Mouse (Mus musculus): Measurements from ENCODE around the gene Necap1.
A peak's percentile ranks its signal among the peaks of the same experiment; 100 is the strongest.

Necap1 gene

DNA sequence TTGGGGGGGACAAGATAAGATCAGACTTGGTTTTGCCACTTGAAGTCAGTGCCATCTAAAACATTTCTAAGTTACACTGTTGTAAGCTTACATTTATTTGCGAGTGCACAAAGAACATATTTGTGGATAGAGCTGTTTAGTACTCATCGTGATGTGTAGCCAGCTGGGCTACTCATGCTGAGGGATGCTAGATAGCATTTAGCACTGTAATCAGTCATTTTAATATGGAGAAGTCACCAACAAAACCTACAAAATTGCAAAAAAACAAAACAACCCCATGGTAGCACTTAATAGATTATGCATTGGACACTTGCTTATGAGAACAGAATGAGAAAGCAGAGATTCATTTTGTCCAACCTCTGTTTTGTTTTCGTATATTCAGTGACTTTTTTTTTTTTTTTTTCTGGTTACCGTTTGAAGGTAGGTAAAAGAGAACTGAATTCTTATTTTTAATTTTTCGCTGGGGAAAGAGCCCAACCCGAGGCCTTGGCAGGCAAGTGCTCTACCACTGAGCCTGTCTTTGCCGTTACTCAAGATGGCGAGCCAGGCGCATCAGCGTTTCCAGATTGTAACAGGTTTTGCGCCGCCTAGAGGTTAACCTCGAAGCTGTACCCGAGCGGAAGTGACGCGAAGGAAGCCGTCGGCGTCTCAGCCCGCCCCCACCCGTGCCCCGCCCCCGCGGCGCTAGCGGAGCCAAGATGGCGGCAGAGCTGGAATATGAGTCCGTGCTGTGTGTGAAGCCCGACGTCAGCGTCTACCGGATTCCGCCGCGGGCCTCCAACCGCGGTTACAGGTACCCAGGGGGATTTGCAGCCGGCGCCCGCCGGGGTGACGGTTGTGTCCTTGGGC is at the start of gene Necap1:
Necap1 (plus strand) TSS at position 604 of the 849 bp plus-strand sequence.
- DNase-seq (ENCODE audit: low read depth), result peak; percentile 83

DNA sequence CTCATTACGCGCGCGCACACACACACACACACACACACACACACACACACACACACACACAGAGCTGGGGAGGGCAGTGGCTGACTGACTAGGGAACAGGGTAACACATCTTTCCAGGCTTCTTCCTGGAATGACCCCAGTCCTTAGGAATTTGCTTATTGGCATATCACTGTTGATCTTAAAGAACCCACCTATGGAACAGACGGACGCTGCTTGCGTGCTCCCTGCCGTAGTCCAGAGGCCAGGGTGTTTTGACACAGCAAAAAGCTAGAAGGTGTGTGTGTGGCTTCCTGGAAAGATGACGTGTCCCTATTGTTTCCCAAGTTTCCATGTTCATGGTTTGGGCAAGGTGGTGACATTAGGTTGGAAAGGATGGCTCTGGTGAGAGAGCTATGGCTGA is 49.1 kb upstream of the Necap1 start:
- DNase-seq (ENCODE audit: low read depth), result no peak

DNA sequence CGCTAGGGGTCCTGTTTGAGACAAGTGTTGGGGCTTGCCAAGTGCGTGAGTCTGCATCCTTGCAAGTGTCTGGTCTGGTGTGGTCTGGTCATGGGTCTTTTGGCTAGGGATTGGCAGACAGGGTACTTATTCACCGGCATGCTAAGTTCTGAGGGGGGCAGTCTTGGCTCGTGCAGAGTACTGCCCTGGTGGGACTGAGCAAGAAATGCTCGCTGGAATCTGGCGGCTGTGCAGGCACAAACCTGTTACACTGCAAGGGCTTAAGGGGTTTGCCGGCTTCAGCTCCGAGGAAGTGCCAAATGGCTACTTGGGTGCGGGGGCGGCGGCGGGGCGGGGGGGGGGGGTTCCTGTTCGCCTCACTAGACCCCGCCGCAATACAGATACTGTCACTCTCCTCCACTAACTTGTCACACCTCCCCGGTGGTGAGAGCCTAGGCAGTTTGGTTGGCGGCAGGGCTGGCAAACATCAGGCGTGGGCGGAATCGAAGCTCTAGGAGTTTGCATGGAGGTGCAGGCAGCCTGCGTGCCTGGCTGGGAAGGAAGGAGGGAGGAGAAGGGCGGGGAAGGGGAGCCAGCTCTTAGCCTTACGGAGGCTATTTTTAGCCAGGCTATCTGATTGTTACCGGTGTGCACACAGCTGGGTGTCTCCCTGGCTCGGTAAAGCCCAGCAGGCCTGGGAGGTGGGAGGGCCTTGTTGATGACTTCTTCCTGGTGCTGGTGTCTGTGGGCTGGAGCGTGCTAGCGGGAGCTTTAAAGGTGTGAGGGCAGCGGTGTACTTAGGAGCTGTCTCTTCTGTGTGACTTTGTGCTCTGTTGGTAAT is 48.1 kb upstream of the Necap1 start:
- peak; percentile 77 for DNase-seq (ENCODE audit: low read depth)

DNA sequence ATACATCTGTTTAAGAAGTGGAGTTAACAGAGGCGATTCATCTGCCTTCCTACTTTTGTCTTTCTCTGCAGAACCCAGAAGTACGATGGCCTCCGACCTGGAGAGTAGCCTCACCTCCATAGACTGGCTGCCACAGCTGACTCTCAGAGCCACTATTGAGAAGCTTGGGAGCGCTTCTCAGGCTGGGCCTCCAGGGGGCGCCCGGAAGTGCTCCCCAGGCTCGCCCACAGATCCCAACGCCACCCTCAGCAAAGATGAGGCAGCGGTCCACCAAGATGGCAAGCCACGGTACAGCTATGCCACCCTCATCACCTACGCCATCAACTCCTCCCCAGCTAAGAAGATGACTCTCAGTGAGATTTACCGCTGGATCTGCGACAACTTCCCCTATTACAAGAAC is 46.2 kb upstream of the Necap1 start:
- DNase-seq (ENCODE audit: low read depth), result no peak

DNA sequence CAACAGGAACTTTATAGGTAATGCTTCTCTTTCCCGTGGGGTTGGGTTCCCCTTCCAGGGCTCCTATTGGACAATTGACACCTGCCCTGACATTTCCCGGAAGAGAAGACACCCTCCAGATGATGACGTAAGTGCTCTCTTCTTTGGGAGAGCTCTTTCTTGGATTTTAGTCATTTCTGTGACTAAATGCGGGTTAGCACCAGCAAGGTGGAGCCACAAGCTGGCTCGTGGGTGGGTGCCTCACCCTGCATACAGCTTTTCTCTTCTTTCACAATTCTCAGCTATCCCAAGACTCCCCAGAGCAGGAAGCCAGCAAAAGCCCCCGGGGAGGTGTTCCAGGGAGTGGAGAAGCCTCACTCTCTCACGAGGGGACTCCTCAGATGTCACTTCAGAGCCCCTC is 41.4 kb upstream of the Necap1 start:
- no peak for DNase-seq (ENCODE audit: low read depth)

DNA sequence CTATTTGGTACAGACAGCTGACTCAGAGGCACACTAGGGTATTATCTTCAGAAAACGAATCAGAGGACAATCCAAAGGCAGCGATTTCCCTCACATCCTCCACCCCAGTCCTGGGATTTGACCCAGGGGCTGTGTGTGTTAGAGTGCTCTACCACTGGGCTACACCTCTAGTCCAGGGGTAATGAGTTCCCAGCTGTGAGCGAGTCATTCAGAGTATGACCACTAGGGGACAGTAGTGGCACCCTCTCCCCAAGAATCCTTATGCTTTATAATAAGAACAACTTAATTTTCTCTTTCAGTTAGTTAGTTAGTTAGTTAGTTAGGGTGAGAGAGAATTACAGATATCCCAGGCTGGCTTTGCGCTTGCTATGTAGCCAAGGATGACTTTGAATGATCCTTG is 39.9 kb upstream of the Necap1 start:
- DNase-seq (ENCODE audit: low read depth), result no peak

DNA sequence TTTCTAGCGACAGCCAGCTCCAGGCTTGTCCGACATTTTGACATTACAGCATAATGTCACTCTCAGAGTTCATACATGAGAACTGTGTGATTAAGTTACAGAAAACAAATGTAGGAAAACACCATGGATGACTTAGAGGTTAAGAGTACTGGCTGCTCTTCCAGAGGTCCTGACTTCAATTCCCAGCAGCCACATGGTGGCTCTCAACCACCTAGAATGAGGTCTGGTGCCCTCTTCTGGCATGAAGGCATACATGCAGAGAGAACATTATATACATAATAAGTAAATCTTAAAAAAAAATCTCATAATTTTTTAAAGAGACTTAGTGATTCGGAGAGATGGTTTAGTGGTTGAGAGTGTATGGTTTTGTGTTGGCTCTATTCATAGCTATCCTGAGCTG is 37.3 kb upstream of the Necap1 start:
- no peak for DNase-seq (ENCODE audit: low read depth)

DNA sequence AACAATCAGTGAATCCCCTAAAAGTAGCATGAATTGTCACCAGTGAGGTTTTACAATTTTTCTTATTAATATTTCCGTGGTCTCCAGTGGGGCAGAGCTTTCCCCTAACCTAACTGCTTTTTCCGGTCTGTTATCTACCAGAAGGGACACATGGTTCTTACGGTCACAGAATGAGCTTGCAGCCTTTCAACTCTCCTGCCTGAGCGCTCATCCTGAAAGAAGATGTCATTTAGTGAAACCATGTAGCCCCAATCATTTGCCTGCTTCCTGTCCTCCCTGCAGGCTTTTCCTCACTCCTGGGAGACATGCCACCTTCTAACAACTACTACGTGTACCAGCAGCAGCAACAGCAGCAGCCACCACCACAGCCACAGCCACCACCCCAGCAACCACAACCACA is 36.7 kb upstream of the Necap1 start:
- DNase-seq (ENCODE audit: low read depth), result no peak

DNA sequence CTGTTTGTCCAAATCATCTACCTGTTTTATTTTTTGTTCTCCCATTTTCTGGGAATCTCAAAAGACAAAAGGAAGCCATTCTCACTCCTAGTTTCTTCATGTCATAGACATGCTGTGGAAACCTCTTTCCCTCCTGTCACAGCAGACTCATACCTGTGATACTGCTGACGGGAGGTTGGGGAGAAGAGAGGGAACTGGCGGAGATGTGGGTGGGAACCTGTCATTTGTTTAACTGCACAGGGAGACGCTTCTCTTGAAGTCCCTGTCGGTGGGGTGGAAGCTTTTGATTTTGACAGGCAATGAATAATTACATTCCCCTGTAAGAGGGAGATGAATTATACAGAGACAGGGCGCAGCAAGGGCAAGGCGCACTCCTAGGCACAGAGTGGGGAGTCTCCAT is 30.5 kb upstream of the Necap1 start:
- DNase-seq (ENCODE audit: low read depth), result no peak

DNA sequence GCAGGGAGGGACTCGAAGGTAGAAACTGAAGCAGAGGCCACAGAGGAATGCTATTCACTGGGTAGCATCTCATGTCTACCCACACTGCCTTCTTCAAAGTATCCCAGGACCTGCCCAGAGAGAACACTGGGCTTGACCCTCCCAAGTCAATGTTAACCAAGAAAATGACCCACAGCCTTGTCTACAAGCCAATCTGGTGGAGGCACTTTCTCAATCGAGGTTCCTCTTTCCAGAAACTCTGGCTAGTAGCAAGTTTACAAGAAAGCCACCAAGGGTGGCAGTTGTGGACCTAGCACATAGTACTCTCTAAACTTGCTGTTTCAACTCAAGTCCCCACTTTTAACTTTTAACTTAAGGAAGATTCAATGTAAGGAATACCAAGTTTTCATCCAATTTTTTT is 21.6 kb upstream of the Necap1 start:
- DNase-seq (ENCODE audit: low read depth), result no peak

DNA sequence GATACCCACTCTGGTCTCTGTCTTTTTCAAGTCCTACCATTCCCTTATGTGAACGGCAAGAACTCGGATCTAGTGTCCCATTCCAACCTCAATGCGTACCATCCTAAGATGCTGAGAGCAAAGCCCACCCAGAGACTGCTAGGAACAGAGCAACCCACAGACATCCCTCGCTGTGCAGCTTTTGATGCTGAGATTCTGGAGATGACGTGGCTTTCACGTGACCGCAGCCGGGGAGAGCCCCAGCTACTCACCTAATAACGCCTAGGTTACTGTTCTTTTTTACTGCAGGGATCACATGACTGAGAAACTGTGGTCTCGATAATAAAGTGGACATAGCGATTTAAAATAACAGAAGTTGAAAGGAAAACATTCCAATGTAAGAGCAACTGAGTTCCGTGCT is 19.7 kb upstream of the Necap1 start:
- no peak for DNase-seq (ENCODE audit: low read depth)

DNA sequence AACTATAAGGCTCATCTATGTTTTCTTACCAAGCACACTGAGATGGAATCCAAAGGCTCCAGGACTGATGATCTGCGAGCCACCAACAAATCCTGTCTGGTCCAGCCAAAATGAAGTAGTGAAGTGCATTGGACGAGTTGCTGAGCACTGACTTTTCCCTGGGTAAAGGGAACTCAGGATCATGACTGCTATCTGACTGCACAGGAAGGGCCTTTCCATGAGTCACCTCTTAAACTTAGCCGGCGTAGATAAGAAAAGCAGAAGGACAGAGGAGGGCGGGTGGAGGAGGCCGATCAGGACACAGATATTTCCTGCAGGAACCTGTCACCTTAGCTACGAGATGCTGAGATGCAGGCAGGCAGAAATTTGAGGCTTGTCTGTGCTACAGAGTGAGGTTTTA is 18.3 kb upstream of the Necap1 start, which contains the start of gene C3ar1:
C3ar1 (minus strand) TSS at position 207 of the 400 bp plus-strand sequence.
- no peak for DNase-seq (ENCODE audit: low read depth)

DNA sequence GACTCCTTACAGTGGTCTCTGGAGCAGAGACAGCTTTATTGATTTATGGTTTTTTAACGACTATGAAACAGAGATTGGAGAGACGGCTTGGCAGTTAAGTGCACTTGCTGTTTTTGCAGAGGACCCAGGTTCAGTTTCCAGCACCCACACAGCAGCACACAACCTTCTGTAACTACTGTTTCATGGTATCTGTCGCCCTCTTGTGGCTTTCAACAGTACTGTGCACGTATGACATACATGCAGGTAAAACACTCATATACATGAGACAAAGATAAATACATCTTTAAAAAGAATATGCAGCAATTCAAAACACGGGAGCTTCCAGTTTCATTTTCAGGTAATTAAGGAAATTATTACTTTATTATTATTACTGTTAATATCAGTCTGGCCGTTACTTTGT is 11.8 kb upstream of the Necap1 start:
- no peak for DNase-seq (ENCODE audit: low read depth)

DNA sequence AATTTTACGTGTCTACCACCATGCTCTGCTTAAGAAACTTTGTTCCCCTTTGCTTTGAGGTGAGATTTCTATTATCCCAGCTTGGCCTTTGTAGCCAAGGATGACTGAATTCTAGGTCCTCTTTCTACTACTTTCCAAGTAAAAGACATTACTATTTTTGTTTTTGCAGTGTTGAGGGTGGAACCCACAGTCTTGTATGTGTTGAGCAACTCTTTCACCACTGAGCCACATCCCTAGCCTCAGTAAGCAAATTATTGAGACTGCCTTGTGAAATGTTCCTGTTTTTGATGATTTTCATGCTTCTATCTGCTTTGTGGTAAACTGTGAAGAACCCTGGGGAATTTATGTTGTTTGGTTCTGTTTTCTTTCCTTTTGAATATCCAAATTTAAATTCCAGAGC is 11.4 kb upstream of the Necap1 start:
- no peak for DNase-seq (ENCODE audit: low read depth)

DNA sequence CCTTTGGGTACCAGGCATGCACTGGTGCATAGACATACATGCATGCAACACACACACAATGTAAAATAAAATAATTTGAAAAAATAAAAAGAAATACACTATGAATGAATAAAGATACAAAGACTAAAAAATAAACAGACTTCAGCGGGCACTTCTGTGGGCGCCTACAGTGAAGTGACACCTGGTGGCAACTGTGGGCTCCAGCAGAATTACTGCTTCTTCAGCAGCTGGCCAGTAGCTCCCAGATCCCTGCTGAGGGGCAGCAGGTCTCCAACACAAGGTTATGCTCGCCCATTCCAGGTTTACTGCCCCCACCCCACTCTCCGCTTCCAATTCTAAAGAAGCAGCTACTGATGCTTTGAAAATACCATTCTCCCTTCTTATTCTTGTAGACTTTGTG is 6.4 kb upstream of the Necap1 start:
- DNase-seq (ENCODE audit: low read depth), result no peak

DNA sequence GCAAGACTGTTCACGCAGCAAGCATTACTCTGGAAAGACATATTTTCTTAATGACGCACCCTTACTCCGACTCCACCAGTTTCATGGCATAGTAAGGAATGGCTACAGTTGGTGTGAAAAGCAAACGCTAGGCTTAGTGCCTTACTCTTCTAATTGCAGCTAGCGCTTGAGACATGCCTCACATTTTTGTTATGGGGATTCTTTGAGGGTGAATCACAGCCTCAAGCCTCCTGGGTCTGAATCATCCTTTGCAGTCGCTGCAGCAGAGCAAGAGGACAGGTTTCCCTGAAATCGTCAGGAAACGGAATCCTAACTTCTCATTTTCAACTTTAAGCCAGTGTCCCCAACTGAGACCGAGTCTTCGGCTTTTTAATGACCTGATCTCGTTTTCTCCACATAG is 4.4 kb upstream of the Necap1 start:
- no peak for DNase-seq (ENCODE audit: low read depth)

DNA sequence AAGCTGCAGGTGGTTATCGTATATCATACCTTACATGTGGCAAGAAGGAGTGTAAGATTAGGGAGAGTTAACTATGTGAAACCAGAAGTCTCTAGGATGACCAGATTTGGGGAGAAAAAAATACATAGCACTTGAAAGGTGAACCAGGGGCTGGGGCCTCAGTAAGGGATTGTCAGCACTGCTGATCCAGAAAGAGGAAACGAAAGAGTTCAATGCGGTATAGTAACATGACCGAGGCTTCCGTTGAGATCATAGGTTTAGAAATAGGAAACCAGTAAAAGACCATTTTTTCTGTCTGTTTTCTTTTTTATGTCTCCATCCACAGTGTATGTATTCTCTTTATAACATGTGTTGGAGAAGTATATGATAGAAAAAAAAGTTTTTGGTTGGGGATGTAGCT is 1.5 kb upstream of the Necap1 start:
- DNase-seq (ENCODE audit: low read depth), result no peak

DNA sequence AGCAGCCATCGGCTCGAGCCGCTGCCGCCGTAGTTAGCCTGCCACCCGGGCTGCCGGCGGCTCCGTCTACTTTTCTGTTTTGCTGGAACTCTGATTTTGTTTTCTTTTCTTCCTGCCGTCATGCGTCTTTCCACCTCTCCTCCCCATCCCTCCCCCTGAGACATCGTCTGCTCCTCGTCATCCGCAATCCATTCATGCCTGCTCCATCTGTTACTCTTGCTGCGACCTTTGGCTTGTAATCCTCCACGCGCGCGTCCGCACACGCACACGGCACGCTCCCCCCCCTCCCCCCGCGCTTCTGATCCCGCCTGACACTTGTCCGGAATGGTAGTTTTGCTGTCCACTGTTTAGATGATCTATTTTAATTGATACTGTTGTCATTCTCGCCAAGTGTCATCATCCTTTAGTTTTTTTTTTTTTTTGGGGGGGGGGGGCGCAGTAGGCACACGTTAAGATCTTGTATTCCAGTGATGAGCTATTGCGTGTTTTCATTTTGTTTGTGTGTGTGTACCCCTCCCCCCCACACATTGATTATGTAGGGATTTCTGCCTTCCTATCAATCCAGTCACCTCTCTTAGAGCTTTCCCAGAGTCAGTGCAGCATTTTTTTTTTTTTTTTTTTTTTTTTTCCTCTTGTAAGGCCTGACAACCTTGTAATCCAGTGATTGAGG is 581 bp downstream of the Necap1 start:
- no peak for DNase-seq (ENCODE audit: low read depth)

DNA sequence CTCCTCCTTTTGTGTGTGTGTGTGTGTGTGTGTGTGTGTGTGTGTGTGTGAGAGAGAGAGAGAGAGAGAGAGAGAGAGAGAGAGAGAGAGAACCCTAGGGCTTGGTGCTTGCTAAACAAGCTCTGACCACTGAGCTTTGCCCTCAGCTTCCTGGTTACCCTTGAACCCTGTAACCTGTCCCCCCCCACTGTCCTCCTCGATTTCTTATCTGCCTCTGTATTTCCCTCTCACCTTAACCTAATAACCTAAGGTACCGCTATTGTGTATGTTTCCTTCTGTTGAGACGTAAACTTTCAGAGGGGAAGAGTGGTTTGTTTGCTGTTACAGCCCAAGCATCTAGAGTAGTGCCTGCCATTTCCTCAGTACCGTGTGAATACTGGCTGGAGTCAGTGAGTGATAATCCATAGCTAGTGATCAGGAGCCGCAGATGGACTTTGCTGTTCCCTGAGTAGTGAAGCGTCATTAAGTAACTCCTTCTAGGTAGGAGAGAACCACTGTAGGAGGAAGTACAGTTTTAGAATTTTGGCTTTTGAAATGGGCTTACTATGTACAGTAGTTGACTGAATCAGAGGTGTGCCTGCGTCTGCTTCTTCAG is 5.0 kb downstream of the Necap1 start:
- no peak for DNase-seq (ENCODE audit: low read depth)

DNA sequence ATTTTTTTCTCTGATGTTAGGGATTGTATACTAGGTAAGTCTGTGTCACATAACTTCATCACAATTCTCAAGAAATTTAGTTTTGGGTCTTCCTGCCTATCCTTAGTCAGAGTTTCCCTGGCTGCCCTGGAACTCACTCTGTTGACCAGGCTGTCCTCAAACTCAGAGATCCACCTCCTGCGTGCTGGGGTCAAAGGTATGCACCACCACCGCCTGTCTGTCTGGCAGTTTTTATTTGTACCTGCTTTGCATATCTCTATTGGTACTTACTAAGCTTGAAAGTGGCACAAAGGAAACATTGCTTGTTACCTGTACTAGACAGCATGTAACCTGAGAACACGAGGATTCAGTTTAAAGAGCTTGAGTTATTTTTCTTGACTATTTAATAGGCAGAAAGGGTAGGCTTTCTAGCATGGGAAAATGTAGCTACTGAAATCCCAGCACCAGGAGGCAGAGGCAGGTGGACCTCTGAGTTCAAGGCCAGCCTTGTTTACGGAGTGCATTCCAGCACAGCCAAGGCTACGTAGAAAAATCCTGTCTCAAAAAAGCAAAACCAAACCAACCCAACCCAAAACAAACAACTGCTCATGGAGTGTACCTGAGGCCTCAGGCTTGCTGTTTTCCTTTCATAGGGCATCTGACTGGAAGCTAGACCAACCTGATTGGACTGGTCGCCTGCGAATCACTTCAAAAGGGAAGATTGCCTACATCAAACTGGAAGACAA is 5.7 kb downstream of the Necap1 start:
- DNase-seq (ENCODE audit: low read depth), result no peak

DNA sequence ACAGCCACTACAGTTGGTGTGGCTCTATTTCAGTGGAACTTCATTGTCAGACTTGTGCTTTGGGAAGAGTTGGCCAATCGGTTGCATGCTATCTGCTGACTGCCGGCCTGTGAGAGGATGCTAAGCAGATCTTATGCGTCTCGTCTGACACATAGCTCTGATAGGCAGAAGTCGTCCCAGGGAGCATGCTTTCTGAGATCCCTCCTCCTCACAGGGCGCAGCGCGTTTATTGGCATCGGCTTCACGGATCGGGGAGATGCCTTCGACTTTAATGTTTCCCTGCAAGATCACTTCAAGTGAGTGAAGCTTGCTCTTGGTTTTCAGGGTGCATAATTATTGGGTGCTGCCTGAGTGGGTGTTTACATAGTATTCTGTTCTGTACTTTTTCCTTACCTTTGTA is 7.0 kb downstream of the Necap1 start:
- DNase-seq (ENCODE audit: low read depth), result no peak

DNA sequence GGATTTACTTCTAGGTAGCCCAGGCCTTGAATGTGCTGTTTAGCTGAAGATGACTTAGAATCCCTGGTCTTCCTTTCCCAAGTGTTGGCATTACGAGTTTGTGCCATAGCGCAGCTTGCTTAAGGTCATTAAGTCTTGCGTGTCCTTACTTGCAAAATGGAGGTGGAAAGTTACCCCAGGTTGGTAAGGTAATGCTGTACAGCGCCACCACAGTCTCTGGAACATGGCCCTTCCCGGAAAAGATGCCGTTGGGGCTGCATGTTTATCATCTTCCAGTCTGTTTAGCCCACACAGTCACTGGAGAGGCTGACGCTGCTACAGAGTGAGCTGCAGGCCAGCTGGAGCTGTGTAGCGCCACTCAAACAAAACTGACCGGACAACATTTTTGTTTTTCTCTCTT is 9.3 kb downstream of the Necap1 start:
- DNase-seq (ENCODE audit: low read depth), result no peak

All from fibroblast of lung, adult 2 months (primary cell).